ENCODE assay signal across 15 mouse cellular contexts in the genomic region with DNA sequence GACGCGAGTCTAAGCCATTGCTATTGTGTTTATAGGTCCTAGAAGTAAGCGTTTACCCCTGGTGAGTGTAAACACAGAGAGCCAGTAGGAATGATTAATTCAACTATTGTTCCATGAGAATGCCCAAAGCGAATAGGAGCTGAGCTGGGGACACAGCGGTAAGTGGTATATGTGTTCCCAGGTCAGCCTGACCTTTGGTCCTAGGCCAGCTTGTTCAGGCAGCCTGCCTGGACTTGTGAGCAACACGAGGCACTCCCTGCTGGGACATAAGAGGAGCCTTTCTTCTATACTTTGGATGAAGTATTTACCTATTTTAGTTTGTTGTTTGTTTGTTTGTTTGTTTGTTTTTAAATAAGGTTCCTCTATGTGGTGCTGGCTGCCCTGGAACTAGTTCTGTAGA.
DNase-seq lines count a peak whose midpoint lies in the region; ATAC-seq and TF ChIP-seq lines count a peak whose summit lies in the region.
"Had no signal": no experiment of that assay in that cellular context is flagged by ENCODE, and none has a peak within 500 bp of the region (broad histone marks: within the 10 kb centered on the region; RNA-seq: fewer than 3 reads in every experiment).

No protein-coding gene starts in this region.

- ATAC-seq in kidney, embryonic 14.5 days (ENCODE audit: low FRiP score, low TSS enrichment) = no peak
- no peak for ATAC-seq in liver, embryonic 14.5 days (ENCODE audit: insufficient read depth)
- ATAC-seq: forebrain, embryonic 14.5 days; inflammation-experienced regulatory T-cells, adult 6 months had no signal

- no peaks in the 10 kb centered on the region for H3K27me3 ChIP-seq in kidney, embryonic 14.5 days (ENCODE audit: control insufficient read depth, insufficient read depth, low read length)
- H3K27me3 ChIP-seq in liver, embryonic 14.5 days (ENCODE audit: control insufficient read depth, insufficient read depth, low read length) = no peaks in the 10 kb centered on the region
- H3K27me3 ChIP-seq: CH12.LX; limb, embryonic 15.5 days had no signal

- no peak overlapping the region for H3K4me3 ChIP-seq in kidney, embryonic 14.5 days (ENCODE audit: low read length)
- H3K4me3 ChIP-seq in liver, embryonic 14.5 days (ENCODE audit: insufficient read depth in 1 of 2, low read depth in 2 of 2, low read length in 2 of 2) = no peak overlapping the region
- H3K4me3 ChIP-seq: embryonic facial prominence, embryonic 10.5 days; limb, embryonic 15.5 days had no signal

- DNase-seq in kidney, adult 11 months = peak; percentile 70
- peak; percentile 63 for DNase-seq in adrenal gland, postnatal 14 days
- DNase-seq in gastrocnemius, postnatal 25 days = peak; percentile 26
- peak in 2 of 3 experiments; percentile 5 to 6 for DNase-seq in liver, embryonic 14.5 days (ENCODE audit: low read depth in 3 of 3, low spot score in 3 of 3)
- no peak for DNase-seq in MN1 (ENCODE audit: low spot score)
- no peak for DNase-seq in frontal cortex, postnatal 14 days (ENCODE audit: low spot score in 2 of 2)
- DNase-seq in urinary bladder, postnatal 14 days (ENCODE audit: low spot score) = no peak
- DNase-seq: cerebellum, adult 8-10 months; spleen, adult 18-20 months had no signal

- 86% methylated on average over 6 of the region's 6 CpGs for WGBS in kidney, embryonic 14.5 days
- 66% methylated on average over 6 of the region's 6 CpGs for WGBS in liver, embryonic 14.5 days (ENCODE audit: insufficient replicate concordance)

- H3K4me1 ChIP-seq in kidney, embryonic 14.5 days (ENCODE audit: control insufficient read depth, insufficient read depth, low read length) = 0 out of 2 replicates have a peak, but pooled peaks cover 8% of the 10 kb centered on the region
- peaks cover 0 to 4% of the 10 kb centered on the region in 2 experiments; a peak in 1 of 4 replicates for H3K4me1 ChIP-seq in liver, embryonic 14.5 days (replicated peaks; ENCODE audit: control insufficient read depth in 2 of 2, insufficient read depth in 2 of 2, low read length in 1 of 2)

- H3K4me2 ChIP-seq in kidney, embryonic 14.5 days (replicated peaks; ENCODE audit: low read depth, low read length) = no peak overlapping the region
- no peak overlapping the region for H3K4me2 ChIP-seq in liver, embryonic 14.5 days (ENCODE audit: low read depth)
- H3K4me2 ChIP-seq: limb, embryonic 15.5 days had no signal

- no peaks in the 10 kb centered on the region for H3K9me3 ChIP-seq in kidney, embryonic 14.5 days (ENCODE audit: control insufficient read depth, low read length)
- H3K9me3 ChIP-seq in liver, embryonic 14.5 days (ENCODE audit: control insufficient read depth, low read length) = no peaks in the 10 kb centered on the region
- H3K9me3 ChIP-seq: embryonic facial prominence, embryonic 10.5 days; limb, embryonic 15.5 days had no signal

- H3K9ac ChIP-seq in kidney, embryonic 14.5 days (ENCODE audit: low read depth, low read length) = no peak overlapping the region
- H3K9ac ChIP-seq in liver, embryonic 14.5 days (replicated peaks) = no peak overlapping the region
- H3K9ac ChIP-seq: limb, embryonic 15.5 days had no signal

- H3K27ac ChIP-seq in kidney, embryonic 14.5 days (ENCODE audit: low read depth, low read length) = no peak overlapping the region
- H3K27ac ChIP-seq in liver, embryonic 14.5 days = no peak overlapping the region
- H3K27ac ChIP-seq: embryonic facial prominence, embryonic 10.5 days; limb, embryonic 15.5 days had no signal

- peaks cover 5% of the 10 kb centered on the region; the same call in 1 of the 2 replicates for H3K36me3 ChIP-seq in kidney, embryonic 14.5 days (ENCODE audit: control insufficient read depth, insufficient read depth, low read length)
- H3K36me3 ChIP-seq in liver, embryonic 14.5 days (replicated peaks; ENCODE audit: control insufficient read depth, insufficient read depth, low read depth) = no peaks in the 10 kb centered on the region

- no peak for TF ChIP-seq CTCF in liver, embryonic 14.5 days (IDR thresholded peaks at IDR 0.05; ENCODE audit: low read depth)

- TF ChIP-seq EP300 in liver, embryonic 14.5 days (IDR thresholded peaks at IDR 0.05; ENCODE audit: low read depth) = no peak

Comparison
In these comparisons a context has a peak if more than half of its experiments do, and no peak if none do; other contexts are left out.
1. DNase-seq: peak in kidney, adult 11 months (single experiment), adrenal gland, postnatal 14 days (single experiment), gastrocnemius, postnatal 25 days (single experiment) and liver, embryonic 14.5 days (2 of 3); none in MN1 (single experiment), frontal cortex, postnatal 14 days (0 of 2) and urinary bladder, postnatal 14 days (single experiment).